Mouse (Mus musculus): ENCODE data around the gene 4930578C19Rik.
"Not testable (repeated sequence)": the region's sequence is repeated elsewhere in the genome, so short reads cannot be mapped to it uniquely, and the experiment has no call there.

Gene 4930578C19Rik

GRCm38 (mm10) chrX:18461198-18461601 is at the start of gene 4930578C19Rik:
Gene 4930578C19Rik (minus strand): TSS chrX:18461397.
- DNase-seq (ENCODE audit: low spot score), result no peak

- DNase-seq (ENCODE audit: low spot score), result no peak
Observed at GRCm38 (mm10) chrX:18467690-18468089, 6.5 kb upstream of the 4930578C19Rik start.

DNA sequence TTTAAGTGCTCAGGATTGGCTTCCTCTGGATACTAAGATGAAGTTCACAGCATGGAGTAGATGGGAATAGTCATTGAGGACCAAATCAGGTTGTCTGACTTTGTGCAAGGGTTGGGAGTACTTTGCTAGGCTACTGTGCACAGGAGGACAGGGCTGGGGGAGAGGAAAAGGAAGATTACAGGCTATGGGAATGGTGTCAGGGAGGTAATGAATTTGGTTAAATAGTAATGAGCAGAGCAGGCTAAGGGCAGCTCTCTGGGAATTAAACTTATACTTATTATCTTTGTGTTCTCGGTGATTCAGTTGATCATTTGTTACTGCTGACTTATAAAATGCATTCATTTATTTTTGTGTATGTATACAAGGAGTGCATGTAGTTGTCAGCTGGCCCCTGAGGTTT is 1.7 kb upstream of the 4930578C19Rik start:
- DNase-seq (ENCODE audit: low spot score), result no peak

GRCm38 (mm10) chrX:18451559-18451958 is 9.6 kb downstream of the 4930578C19Rik start:
- DNase-seq (ENCODE audit: low spot score), result no peak

- peak; percentile 22 for DNase-seq (ENCODE audit: low spot score)
Observed at GRCm38 (mm10) chrX:18442066-18442465, 19.1 kb downstream of the 4930578C19Rik start.

- DNase-seq (ENCODE audit: low spot score), result no peak
Observed at GRCm38 (mm10) chrX:18425451-18425850, 35.7 kb downstream of the 4930578C19Rik start.

DNA sequence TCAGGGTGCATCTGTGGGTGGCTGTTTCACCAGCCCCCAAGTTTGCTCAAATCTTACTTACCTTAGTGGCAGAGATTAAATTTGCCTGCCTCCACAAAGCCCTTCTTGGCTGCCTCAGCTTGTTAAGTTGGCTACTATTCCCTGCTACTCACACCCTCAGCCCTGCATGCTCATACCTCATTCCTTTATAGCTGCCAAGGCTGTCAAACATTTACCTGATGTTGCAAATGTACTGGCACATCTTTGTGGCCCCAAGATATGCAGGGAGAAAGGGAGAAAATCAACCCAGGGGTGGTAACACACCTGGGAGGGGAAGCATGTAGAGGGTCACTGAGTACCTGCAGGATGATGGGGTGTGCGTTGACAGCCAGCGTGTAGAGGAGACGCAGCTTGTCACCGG is 38.0 kb downstream of the 4930578C19Rik start:
- DNase-seq (ENCODE audit: low spot score), result no peak

DNA sequence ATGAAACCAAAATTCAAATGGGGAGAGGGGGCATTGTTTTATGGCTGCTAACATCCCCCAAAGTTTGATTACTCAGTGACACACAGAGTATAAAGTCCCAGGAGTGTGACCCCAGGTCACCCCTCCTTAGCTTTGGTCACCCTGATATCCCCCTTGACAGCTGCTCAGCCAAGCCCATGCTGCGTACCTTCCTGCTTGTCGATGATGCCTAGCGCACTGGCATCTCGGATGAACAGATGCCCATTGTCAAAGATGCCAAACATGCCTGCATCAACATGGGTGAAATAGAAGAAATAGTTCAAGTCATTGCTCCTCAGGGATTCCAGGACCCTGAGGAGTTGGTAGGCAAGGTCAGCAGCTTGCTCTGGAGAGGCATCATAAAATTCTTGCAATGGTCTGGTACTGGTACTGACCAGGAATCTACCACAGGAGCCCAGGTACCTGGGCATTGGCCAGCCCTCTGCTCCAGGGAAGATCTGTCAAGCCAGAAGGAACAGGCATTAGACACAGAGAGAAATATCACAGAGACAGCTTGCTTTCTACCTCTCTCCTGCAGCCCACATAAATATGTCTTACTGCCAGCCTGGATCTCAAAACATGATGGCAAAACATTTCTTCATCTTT is 40.9 kb downstream of the 4930578C19Rik start:
- no peak for DNase-seq (ENCODE audit: low spot score)

GRCm38 (mm10) chrX:18418977-18419376 is 42.2 kb downstream of the 4930578C19Rik start:
- no peak for DNase-seq (ENCODE audit: low spot score)

DNA sequence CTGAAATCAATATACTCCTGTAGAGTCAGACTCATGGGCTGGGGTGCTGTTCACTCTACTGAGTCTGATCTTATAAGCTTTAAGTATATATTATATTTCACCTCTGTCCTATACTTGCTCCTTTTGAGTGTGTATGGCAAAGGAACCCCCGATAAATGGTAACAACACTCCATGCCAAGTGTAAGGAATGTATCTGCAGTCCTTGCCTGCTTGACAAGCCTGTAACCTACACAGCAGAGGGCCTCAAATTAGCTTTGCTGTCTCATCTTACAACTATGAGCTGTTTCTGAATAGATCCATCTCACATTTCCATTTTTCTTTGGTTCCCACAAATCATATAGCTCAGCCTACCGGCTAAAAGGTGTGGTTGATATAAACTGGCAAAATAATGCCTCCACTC is 46.6 kb downstream of the 4930578C19Rik start:
- DNase-seq (ENCODE audit: low spot score), result no peak

GRCm38 (mm10) chrX:18411071-18411840 is 49.9 kb downstream of the 4930578C19Rik start:
- DNase-seq (ENCODE audit: low spot score), result no peak

- no peak for DNase-seq (ENCODE audit: low spot score)
Observed at GRCm38 (mm10) chrX:18409598-18409997, 51.6 kb downstream of the 4930578C19Rik start.

- no peak for DNase-seq (ENCODE audit: low spot score)
Observed at GRCm38 (mm10) chrX:18402296-18402695, 58.9 kb downstream of the 4930578C19Rik start.

DNA sequence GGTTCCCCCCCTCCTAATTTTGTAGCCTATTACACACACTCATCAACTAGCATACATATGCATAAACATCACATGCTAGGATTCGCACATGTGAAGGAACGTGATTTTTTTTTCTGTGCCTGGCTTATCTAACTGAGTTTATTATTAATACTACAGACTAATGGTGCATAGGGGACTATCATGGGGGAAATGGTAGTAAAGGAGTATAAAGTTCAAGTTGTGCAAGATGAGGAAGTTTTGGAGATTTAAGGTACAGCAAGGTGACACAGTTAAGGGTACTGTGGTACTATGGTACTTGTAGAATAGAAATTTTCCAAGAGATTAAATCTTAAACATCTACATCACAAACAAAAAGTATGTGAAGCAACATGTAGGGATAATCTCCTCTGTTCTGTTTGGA is 64.5 kb downstream of the 4930578C19Rik start:
- no peak for DNase-seq (ENCODE audit: low spot score)

- DNase-seq (ENCODE audit: low spot score), result not testable (repeated sequence)
Observed at GRCm38 (mm10) chrX:18384181-18384580, 77.0 kb downstream of the 4930578C19Rik start.

Data from c-Kit-positive CD71-positive TER-119-positive erythroid progenitor cells, embryonic 14.5 days (primary cell).